Mouse (Mus musculus) gastrocnemius, postnatal 25 days (tissue): ENCODE data around the gene Sp4. TPM values are rescaled to one million over a fixed set of nuclear protein-coding genes. Genes with fewer than 3 reads are reported as not detected.

Experiments
- DNase-seq: peaks from one replicate; pipeline ENCODE4 v3.0.0; 2022
- long read RNA-seq, 2 experiments: library from polyadenylated mRNA; stranded (forward); transcript quantifications; one replicate each; pipeline ENCODE4 v2.0.0; 2021
- total RNA-seq, 2 experiments: library from RNA; stranded (reverse); gene quantifications; 1 replicate in 1 of 2; 2 replicates in 1 of 2; pipeline ENCODE4 v1.2.3; 2021

The Sp4 gene
- 1 to 10 TPM; 5.5 to 9.0 TPM for total RNA-seq
- long read RNA-seq, experiment 1, partial matches to known transcripts = 0 of 1 reads
- long read RNA-seq, experiment 1, other reads (novel, unspliced or antisense) = 0 of 1 reads
- long read RNA-seq, experiment 2 = 0 reads

DNA sequence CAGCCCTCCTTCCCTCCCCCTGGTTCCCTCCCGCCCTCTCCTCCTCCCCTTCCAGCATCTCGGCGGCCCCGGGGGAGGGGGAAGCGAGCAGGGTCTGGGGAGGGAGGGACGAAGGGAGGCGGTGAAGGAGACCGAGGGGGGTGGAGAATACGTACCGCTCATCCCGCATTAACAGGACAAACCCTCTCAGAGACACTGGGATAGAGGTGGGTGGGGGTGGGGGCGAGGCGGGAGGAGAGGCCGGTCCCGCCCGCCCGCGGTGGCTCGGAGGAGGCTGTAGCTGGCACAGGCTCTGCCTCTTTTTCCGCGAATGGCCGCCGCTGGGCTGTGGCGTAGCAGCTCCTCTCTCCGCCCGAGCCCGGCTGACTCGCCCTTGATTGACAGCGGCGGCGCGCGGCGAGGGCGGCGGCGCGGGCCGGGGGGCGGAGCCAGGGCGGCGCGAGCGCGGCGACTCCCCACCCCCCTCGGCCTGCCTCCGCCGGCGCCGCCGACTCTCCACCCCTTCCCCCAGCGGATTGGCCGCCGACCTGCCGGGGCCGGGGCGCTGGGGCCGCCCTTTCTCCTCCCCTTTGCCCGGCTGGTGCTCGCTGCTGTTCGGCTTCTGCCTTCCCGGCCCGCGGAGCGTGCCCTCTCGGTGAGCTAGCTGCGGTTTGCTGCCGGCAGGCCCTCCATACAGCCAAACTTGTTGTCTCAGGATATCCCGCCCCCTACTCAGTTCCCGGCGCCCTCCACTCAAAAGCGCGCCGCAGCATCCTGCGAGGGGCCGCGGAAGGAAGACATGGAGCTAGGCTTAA is at the start of gene Sp4:
Gene Sp4, minus strand, starts transcription at position 369 of the 794 bp plus-strand sequence.
- peak; percentile 95 for DNase-seq

DNA sequence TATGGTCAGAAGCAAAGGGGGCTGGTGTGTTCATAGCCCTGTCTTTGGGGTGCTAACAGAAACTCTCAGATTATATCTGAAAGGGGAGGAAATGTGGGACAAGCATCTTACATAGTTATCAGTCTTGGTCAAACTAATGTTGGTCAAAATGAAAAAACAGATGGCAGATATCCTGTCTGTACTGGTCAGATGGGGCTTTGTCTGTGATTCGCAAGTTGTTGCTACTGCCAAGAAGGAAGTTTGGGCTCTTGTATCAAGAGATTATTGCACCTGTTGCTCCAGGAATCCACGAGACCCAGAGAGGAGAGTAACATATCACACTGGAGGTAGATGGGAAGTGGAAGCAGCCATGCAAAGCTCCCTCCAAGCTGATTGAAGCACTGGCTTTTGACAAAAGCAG is 37.9 kb upstream of the Sp4 start:
- DNase-seq = no peak

DNA sequence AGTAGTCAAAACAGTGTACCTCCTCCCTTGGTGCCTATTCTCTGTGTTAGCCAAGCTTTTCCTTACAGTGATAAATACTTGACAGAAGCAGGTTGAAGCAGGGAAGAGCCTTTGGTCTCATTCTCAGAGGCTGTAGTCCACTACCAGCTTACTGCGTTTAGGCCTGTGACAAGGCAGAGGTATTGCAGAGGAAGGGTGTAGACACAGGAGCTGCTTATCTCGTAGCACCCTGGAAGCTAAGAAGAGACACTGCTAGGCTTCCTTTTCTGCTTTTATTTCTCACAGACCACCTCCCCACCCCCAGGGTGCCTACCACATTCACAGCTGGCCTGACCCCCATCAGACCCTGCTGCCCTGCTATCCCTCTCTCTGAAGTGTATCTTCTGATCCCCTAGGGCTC is 37.0 kb upstream of the Sp4 start:
- no peak for DNase-seq

DNA sequence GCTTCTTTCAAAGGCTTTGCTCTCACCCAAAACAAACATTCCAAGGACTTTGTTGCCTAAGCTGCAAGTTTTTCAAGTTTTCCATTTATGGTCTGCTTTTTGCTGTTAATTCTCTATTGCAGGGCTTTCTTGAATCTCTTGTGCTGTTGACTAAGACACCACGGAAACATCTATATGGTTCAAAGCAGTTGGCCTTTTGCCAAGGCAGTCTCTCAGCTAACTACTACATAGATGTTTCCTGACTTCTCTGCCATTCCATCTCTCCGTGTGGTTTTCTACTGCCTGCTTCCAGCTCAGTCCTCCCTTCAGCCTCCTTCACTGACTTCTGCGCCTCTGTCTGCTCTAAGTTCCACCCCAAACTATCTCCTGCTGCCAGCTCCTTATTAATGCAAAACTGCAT is 36.1 kb upstream of the Sp4 start:
- DNase-seq = no peak

DNA sequence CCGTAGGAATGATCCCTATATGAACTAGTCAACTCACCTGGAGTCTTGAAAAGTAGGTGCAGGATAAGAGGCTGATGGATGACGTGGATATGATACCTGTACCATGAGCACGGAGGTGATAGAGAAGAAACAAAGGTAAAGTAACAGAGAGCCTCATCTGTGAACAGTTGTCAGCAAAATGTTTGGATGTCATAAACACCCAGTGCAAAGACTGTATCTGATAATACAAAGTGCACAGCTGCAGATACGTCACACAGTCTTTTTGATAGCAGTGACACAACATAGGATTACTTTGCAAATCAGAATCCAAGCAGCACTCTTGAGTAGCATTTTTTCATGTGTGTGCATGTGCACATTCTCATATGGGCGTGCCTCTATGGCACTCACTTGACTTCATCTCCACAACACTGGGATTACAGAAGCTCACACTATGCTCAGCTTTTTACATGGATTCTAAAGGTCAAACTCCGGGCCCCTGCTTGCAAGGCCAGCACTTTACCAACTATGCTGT is 27.6 kb upstream of the Sp4 start:
- no peak for DNase-seq

DNA sequence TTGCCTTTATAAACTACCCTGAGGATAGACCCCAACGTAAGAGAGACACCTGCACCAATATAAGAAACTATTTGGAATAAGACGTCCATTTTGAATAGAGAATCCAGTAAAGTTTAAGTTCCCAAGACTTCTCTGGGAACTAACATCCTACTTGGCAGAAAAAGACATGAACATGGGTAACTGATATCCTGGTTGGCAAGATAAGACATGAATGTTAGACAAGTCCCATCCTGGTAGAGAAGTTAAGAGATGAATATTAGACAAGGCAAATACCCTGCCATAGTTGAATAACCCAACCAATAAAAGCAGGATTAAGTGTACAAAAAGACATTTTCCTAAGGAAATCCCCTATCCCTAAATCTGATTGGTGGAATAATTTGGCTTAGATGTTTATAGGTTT is 26.3 kb upstream of the Sp4 start:
- DNase-seq = no peak

DNA sequence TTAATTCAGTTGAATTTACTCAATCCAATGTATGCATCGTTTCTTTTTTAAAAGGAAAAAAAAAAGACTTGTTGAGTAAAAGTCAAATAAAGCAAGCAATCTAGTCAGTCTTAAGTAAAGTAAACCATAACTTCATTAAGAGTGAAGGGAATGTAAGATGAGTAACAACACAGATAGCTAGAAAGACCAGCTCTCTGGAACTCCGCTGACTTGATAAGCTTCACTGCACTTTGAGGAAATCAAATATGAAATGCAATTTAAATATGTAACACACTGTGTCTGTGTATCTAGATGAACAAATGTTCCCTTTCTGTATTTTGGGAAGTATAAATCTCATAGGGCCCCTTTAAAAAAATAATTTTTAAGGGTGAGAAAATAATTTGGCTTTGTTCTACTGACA is 24.9 kb upstream of the Sp4 start:
- DNase-seq = no peak

DNA sequence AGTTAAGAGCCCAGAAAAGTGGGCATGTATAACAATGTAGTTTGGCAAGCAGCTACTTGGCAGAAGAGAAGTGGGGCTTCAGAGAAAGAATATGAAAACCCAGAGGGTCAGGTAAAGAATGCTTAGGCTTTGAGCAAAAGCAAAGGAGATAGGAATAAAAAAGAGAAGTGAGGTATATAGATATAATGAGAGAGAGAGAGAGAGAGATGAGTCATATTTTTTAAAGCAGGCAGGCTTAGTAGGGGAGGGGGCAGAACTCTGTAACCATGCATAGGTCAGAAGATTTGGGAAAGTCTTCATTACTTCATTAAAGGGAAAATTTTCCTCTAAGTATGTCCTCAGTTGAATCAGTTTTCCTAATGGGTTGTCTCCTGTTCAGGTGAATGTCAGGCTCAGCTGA is 18.8 kb upstream of the Sp4 start:
- no peak for DNase-seq

DNA sequence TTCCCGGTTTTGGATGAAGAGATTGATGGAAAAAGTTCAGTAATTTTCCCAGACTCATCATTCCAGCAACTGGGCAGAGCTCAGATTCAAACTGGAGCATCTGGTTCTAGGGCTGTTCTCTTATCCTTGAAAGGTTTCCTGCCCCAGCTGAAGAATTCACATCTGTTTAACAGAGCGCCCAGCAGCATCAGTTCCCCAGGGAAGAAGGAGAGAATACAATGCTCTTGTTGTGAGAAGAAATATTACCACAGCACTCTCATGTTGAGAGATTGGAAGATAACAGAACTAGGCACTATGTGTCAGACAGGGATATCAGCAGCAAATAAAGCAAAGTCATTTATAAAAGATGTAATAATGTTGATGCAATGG is 13.2 kb upstream of the Sp4 start:
- DNase-seq = no peak

DNA sequence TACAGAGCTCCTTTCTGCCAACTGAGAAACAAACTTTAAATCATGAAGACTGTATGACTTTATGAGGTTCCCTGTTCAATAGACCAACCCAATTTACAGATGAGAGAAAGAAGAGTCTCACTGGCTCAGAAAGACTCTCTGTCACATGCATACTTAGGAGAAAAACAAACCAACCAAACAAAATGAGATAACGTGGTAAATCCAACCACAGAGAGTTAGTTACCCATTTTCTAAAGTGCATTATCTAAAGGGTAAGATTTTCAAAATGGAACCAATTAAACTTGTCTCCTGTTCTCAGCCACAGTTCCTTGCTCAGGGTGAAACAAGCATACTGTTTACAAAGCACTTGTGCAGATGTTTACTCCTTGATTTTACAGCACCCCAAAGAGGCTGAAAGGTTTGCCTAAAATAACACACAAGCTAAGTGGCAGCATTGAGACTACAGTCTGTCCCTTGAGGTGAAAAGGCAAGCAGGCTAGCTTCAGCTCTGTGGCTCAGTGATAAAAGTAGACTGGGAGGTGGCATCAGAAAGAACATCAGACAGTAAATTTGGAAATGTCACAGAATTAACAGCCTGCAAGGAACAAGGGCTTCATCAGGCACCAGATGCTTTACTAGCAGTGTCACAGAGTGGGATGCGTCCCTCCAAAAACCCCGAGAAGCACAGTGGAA is 12.7 kb upstream of the Sp4 start:
- no peak for DNase-seq

DNA sequence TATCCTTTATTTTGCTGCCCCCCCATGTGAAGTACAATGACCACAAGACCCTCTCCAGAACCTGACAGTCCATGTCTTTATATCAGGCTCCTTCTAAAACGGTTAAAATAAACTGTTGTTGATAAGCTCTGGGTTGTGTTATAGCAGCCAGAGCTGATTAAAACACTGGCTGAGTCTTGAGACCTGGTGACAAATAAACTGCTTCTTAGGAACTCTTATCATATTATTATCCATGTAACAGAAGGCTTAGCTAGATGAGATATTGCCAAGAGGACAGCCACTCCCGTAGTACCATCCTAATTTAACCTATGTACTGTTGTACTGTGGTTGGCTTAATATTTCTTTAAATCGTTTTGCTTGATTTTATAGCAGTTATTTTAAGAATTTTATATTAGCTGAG is 2.3 kb upstream of the Sp4 start:
- DNase-seq = no peak

DNA sequence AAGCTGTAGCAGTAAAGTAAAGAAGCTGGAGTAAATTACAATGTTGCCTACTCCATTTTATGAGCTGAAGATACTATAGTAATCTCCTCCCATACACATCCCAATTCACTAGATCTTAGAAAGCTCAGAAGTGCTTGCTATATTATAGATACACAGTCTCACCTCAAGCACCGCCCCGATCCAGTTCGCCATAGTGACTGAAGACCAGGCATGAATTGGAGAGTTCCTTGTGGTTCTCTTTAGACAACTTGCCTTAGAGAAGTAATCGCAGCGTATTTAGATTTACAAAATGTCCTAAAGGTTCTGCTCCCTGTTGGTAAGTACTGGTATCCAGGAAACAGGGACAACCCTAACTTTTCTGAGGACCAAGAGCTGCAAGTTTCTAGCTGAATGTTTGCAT is 1.8 kb upstream of the Sp4 start:
- DNase-seq = no peak

DNA sequence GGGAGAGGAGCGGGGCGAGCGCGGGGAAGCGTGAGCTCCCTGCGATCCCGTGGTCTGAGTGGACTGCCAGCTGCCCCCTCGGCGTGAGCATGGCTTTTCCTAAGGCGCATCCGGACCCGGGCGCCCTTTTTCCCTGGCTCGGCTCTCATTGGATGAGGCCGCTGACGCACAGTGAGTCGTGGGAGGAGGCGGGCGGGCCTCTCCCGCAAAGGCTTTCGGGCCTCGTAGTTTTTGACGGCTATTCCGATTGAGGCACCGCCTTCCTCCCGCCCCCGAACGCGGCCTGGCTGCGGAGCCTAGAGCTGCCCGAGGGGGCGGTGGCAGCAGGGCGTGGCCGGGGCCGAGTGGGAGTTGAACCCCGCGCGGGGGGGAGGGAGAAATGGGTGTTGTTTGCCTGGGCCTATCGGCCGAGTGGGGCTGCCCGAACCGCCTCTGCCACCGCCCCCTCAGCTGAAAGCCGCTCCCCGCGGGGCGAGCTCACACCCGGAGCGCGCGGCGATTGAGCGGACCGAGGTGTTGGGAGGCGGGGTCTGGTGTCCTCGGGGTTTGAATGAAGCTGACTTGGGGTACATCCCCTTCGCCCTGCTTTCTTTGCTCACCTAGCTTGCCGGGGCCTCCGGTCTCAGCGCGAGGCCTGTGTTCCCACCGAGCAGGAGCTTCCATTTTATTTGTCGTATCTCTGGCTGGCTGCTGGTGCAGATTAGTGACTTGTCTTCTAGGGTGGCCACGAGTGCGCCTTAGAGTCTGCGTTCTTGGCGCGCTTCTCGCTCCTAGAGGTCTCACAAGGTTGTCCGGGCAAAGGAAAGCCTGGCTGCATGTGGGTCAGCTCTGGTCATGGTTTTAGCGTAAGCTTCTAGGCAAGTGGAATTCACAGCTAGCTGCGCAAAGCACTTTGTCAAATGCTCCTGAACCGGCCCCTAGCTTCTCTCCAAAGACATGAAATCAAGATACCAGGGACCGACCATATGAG is 911 bp upstream of the Sp4 start:
- peak; percentile 100 for DNase-seq

DNA sequence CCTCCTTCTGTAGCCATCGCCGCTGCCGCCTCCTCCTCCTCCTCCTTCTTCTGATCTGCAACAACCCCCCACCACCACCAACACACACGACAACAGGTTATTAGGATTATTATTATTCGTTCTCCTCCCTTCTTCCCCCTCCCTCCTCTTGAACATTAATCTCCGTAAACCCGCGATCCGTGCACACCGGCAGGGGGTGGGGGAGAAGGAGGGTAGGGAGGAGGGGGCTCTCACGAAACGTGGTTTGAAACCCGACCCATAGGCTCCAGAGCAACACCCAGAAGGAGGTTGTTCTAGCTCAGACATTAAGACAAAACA is 527 bp downstream of the Sp4 start:
- no peak for DNase-seq

DNA sequence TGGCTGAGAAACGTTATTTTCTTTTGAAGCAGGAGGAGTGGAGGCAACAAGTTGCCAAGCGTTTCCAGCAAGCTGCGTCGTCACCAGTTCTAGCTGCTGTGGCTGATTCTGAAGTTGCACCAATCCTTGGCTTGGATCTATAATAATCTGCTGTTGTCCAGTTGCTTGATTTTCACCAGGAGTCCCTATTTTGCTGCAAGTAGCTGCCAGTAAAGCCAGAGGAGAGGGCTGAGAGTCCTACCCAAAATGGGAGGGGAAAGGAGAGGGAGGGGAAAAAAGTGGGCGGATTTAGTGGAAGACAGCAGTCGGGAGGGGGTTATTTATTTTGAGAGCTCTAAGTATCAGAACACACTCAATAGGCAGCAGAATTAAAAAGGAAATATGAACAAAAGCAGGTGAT is 1.3 kb downstream of the Sp4 start:
- DNase-seq = peak; percentile 46

DNA sequence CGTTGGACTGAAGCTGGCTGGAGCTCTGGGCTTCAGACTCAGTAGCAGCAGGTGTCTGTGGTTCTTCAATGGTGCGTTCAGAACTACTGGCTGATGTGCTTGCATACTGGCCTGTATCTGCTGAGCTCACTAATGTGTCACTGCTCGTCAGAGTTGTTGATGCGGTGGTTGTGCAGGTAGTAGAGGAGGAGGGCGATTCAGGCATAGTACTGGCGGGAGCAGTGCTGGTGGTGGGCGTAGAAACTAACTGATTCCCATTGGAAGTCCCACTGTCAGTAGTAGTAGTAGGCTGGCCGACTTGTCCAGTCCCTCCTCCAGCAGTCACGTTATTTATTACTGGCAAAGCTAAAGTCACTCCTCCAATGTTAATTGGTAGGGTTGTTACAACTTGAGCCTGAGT is 2.1 kb downstream of the Sp4 start:
- DNase-seq = no peak

DNA sequence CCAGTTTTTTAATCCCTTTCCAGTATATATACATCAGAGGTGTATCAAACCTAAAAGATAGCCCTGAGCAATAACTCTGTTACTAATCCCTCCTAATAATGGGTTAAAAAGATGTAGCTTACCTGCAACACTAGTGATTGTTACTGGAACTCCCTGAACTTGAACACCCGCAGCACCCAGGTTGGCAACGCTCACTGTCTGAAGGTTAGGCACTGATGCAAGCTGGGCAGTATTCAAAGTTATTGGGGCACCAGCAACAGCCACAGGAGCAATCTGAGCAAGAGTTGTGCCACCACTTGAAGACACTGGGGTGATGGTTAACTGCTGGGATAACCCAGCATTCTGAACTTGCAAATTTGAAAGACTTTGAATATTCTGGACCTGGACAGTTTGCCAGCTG is 2.7 kb downstream of the Sp4 start:
- DNase-seq = no peak

DNA sequence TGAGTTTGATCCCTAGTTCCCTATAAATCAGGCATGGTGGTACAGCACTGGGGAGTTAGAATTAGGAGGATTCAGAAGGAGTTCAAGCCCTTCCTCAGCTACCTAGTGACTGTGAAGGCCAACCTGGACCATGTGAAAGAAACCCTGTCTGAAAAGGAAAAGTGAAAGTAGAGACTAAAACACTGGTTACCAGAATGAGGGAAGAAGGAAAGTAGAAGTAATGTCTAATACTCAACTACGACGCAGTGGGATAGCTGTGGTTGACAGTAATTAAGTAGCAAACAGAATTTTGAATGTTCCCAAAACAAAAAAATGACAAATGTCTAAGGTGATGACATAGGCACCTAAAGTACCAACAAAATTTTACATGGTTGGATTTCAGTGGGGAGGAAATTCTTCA is 5.0 kb downstream of the Sp4 start:
- DNase-seq = no peak

DNA sequence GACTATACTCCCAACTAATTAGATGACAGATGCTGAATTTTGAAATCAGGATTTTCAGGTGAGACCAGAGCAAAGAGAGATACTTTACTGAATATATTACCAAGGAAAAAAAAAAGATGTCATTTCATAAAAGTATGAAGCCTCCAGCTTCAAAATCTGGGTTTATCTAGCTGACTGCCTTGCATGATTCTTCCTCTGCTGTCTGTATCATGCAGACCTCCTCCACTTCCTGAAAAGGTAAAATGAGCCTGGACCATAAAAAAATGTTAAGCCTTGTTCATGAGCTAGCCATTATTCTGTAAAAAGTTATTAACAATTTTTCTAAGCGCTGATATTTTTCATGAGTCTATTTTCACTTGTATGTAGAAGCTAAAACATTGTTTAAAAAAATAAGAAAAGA is 5.4 kb downstream of the Sp4 start:
- DNase-seq = no peak

DNA sequence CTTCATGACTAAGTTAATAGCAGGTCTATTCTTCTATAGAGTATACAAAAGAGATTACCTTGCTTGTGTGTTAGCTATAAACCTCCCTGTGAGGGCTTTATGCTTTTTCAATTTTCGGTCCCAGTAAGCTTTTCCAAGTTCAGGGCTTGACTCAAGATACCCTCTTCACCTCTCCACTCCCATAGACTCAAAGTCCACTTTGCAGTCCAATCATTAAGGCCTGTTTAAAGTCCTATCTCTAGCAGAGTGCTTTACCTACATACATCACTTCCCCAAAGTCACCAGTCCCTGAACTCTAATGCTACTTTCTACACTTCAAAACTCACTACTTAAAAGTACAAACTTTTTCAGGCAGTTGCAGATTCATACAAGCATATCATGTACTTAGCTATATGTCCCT is 12.3 kb downstream of the Sp4 start:
- DNase-seq = no peak

DNA sequence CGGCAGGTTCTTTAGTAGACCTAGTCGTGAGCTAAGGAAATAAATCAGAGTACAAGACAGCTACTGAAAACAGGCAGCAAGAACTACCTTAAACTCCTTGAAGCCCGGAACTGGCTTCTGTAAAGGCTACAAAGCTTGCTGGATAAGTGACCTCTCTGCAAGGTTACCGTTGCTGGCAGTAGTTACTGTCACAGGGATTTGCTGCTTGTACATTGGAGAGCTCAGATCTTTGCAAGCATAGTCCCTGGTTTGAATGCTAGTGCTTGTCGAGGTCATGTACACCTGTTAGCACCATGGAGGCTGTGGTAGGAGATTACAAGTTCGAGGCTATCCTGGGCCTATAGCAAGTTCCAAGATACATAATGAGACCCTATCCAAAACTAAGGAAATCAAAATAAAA is 16.1 kb downstream of the Sp4 start:
- no peak for DNase-seq

DNA sequence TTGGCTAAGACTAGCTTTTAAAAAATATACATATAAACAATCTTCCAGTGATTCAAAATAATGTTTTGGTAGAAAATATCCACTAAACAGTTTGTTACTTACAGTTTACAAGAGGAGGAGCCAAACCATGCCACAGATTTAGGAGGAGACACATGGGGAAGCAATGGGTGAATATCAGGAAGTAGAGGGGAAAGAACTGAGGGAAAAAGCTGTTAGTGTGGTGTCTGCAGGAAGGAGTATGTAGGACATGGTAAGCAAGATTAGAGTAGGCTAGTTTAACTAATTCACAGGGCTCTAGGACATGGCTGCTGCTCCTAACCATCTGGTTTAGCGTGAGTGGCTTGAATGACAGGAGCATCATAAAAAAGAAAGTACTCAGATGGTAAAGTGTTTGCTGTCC is 19.3 kb downstream of the Sp4 start:
- no peak for DNase-seq

DNA sequence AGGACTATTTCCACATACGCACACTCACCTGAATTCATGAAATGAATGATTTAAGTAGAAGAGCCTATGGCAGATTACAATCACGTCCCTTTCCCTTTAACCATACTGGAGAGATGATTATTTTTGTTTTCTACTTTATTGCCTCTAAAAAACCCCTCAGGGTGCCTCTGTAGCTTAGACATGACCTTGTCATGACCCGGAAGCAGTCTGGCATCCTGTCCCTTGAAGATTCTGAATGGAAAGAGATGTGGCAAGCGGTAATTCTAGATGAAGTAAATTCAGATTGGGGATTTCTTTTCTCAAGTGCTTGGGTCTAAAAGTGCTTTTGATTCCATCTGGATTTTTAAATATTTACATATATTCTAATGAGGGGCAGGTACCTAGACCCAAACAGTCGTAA is 24.9 kb downstream of the Sp4 start:
- no peak for DNase-seq
